Mouse (Mus musculus) frontal cortex, adult 2 months (tissue): ENCODE results near the gene Mafg. TPM values are rescaled to one million over a fixed set of nuclear protein-coding genes. Genes with fewer than 3 reads are reported as not detected.

Experiments
- polyA plus RNA-seq: library from polyadenylated mRNA; depleted of rRNA; stranded (reverse); fragments of >200 nt; gene quantifications from 2 replicates; pipeline ENCODE4 v1.2.3, GENCODE M21; 2012; rRNA removed

Mafg gene
- polyA plus RNA-seq, 1 experiment, result 84.5 TPM

Other genes with a start within 250 kb of the Mafg start
- 52.9 and 60.2 TPM in 2 replicates for gene Nploc4, start 195.9 kb downstream of the Mafg start, polyA plus RNA-seq
- 0.54 and 0.61 TPM in 2 replicates for gene Tspan10, start 191.0 kb downstream of the Mafg start, polyA plus RNA-seq
- 0.82 and 0.84 TPM in 2 replicates for gene Pde6g, start 180.1 kb downstream of the Mafg start, polyA plus RNA-seq
- 14.3 and 15.4 TPM in 2 replicates for gene Oxld1, start 175.5 kb downstream of the Mafg start, polyA plus RNA-seq
- 26.5 and 29.8 TPM in 2 replicates for gene Ccdc137, start 175.5 kb downstream of the Mafg start, polyA plus RNA-seq
- 48.0 and 52.0 TPM in 2 replicates for gene Arl16, start 166.0 kb downstream of the Mafg start, polyA plus RNA-seq
- gene Mrpl12, start 149.0 kb downstream of the Mafg start, polyA plus RNA-seq, result 94.2 TPM in 2 replicates
- gene Slc25a10, start 141.8 kb downstream of the Mafg start, polyA plus RNA-seq, result 30.6 and 35.8 TPM in 2 replicates
- 0.42 and 0.54 TPM in 2 replicates for gene Gcgr, start 102.9 kb downstream of the Mafg start, polyA plus RNA-seq
- gene Mcrip1, start 83.9 kb downstream of the Mafg start, polyA plus RNA-seq, result 153 and 174 TPM in 2 replicates
- not detected in 2 replicates for gene Ppp1r27, start 82.5 kb downstream of the Mafg start, polyA plus RNA-seq
- 103 and 109 TPM in 2 replicates for gene P4hb, start 60.3 kb downstream of the Mafg start, polyA plus RNA-seq
- 408 and 428 TPM in 2 replicates for gene Arhgdia, start 52.0 kb downstream of the Mafg start, polyA plus RNA-seq
- 46.3 and 53.0 TPM in 2 replicates for gene Alyref, start 35.2 kb downstream of the Mafg start, polyA plus RNA-seq
- gene Anapc11, start 35.2 kb downstream of the Mafg start, polyA plus RNA-seq, result 143 and 170 TPM in 2 replicates
- 0.84 and 1.2 TPM in 2 replicates for gene Npb, start 25.1 kb downstream of the Mafg start, polyA plus RNA-seq
- gene Pcyt2, start 15.7 kb downstream of the Mafg start, polyA plus RNA-seq, result 252 and 254 TPM in 2 replicates
- 99.4 and 101 TPM in 2 replicates for gene Sirt7, start 8.4 kb downstream of the Mafg start, polyA plus RNA-seq
- 3.2 and 3.7 TPM in 2 replicates for gene Pycr1, start 10.2 kb upstream of the Mafg start, polyA plus RNA-seq
- gene Myadml2, start 14.6 kb upstream of the Mafg start, polyA plus RNA-seq, result 4.7 and 5.6 TPM in 2 replicates
- 8.4 and 8.6 TPM in 2 replicates for gene Notum, start 27.6 kb upstream of the Mafg start, polyA plus RNA-seq
- gene Aspscr1, start 39.4 kb upstream of the Mafg start, polyA plus RNA-seq, result 45.1 and 51.8 TPM in 2 replicates
- gene Cenpx, start 80.1 kb upstream of the Mafg start, polyA plus RNA-seq, result 34.0 and 37.4 TPM in 2 replicates
- gene Lrrc45, start 80.3 kb upstream of the Mafg start, polyA plus RNA-seq, result 111 and 130 TPM in 2 replicates
- gene Rac3, start 87.9 kb upstream of the Mafg start, polyA plus RNA-seq, result 65.0 and 73.7 TPM in 2 replicates
- gene Dcxr, start 93.7 kb upstream of the Mafg start, polyA plus RNA-seq, result 24.2 and 25.6 TPM in 2 replicates
- gene Cbr2, start 98.5 kb upstream of the Mafg start, polyA plus RNA-seq, result 5.0 and 17.1 TPM in 2 replicates
- 1.3 and 2.2 TPM in 2 replicates for gene Hmga1b, start 129.2 kb upstream of the Mafg start, polyA plus RNA-seq
- gene Rfng, start 150.6 kb upstream of the Mafg start, polyA plus RNA-seq, result 88.6 and 97.4 TPM in 2 replicates
- gene Gps1, start 150.7 kb upstream of the Mafg start, polyA plus RNA-seq, result 222 and 229 TPM in 2 replicates
- gene Dus1l, start 162.8 kb upstream of the Mafg start, polyA plus RNA-seq, result 45.1 and 45.7 TPM in 2 replicates
- gene Fasn, start 190.9 kb upstream of the Mafg start, polyA plus RNA-seq, result 271 and 272 TPM in 2 replicates